ENCODE assay signal across 14 mouse cellular contexts in the genomic region with DNA sequence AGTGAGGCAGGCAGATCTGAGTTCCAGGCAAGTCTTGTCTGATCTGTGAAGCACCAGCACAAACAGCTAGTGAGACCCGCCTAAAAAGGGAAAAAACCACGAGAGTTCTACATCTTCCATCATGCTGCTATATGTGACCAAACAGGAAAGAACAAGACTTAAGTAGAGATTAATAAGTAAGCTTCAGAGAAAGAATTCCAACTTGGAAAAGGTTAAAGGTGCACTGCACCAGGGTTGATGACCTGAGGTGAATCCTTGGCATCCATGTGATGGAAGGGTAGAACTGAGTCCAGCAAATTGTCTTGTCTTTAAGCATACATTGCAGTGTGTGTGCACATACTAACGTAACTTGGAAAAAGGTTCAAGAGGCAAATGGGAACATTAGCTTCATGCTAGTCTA.
"Had no signal": no experiment of that assay in that cellular context is flagged by ENCODE, and none has a peak within 500 bp of the region (broad histone marks: within the 10 kb centered on the region; RNA-seq: fewer than 3 reads in every experiment).

No protein-coding gene starts in this region.

- H3K9ac ChIP-seq: limb, embryonic 12.5 days; liver, embryonic 14.5 days; midbrain, embryonic 15.5 days; neural tube, embryonic 13.5 days; stomach, embryonic 15.5 days had no signal

- H3K27ac ChIP-seq: hindbrain, postnatal 0 days; layer of hippocampus, adult 2 months; limb, embryonic 12.5 days; liver, embryonic 14.5 days; midbrain, embryonic 15.5 days; neural tube, embryonic 13.5 days; stomach, embryonic 15.5 days had no signal

- H3K9me3 ChIP-seq: limb, embryonic 12.5 days; midbrain, embryonic 15.5 days; neural tube, embryonic 13.5 days; stomach, embryonic 15.5 days had no signal

- H3K27me3 ChIP-seq: limb, embryonic 12.5 days; midbrain, embryonic 15.5 days; neural tube, embryonic 13.5 days; stomach, embryonic 15.5 days had no signal

- DNase-seq: liver; lung, adult 2 months; lung, postnatal 36 days; retina, postnatal 1 day; thymus, adult 2 months; thymus, postnatal 25 days had no signal

- H3K4me1 ChIP-seq: limb, embryonic 12.5 days; stomach, embryonic 15.5 days had no signal

- ATAC-seq: hindbrain, postnatal 0 days; lung, postnatal 0 days; midbrain, embryonic 15.5 days had no signal

- H3K4me2 ChIP-seq: limb, embryonic 12.5 days; midbrain, embryonic 15.5 days; neural tube, embryonic 13.5 days; stomach, embryonic 15.5 days had no signal

- H3K4me3 ChIP-seq: layer of hippocampus, adult 2 months; limb, embryonic 12.5 days; midbrain, embryonic 15.5 days; neural tube, embryonic 13.5 days; stomach, embryonic 15.5 days had no signal
